Mouse (Mus musculus) neutrophil, adult 59 days (primary cell): ENCODE measurements around the gene AC109138.7. TPM values are rescaled to one million over a fixed set of nuclear protein-coding genes. Genes with fewer than 3 reads are reported as not detected.

ENCODE experiments used
- total RNA-seq, 2 experiments: library from RNA; stranded (reverse); gene quantifications; 1 replicate in 1 of 2; 2 replicates in 1 of 2; pipeline ENCODE4 v1.2.4; 2023

AC109138.7 gene
- not detected for total RNA-seq

GRCm38 (mm10) chr19:4214071-4214770 lies at the start of gene AC109138.7, which contains the start of gene Clcf1:
Gene AC109138.7 (plus strand): TSS chr19:4214357.
Gene Clcf1 (plus strand): TSS chr19:4214238.

GRCm38 (mm10) chr19:4175368-4175947 lies 38.7 kb upstream of the AC109138.7 start, which contains the start of gene Carns1:
Gene Carns1 (minus strand): TSS chr19:4175479.

GRCm38 (mm10) chr19:4190831-4191334 lies 23.3 kb upstream of the AC109138.7 start, which contains the start of gene Tbc1d10c:
Gene Tbc1d10c (minus strand): TSS chr19:4191284.

GRCm38 (mm10) chr19:4191528-4192250 lies 22.5 kb upstream of the AC109138.7 start, which contains the start of gene Ppp1ca:
Gene Ppp1ca (plus strand): TSS chr19:4192065.

GRCm38 (mm10) chr19:4201291-4201909 lies 12.8 kb upstream of the AC109138.7 start, which contains the start of gene Rad9a:
Gene Rad9a (minus strand): TSS chr19:4201662.

GRCm38 (mm10) chr19:4231253-4232185 lies 17.4 kb downstream of the AC109138.7 start, which contains the start of gene Pold4:
Gene Pold4 (plus strand): TSS chr19:4231899.

GRCm38 (mm10) chr19:4268566-4269361 lies 54.6 kb downstream of the AC109138.7 start, which contains the start of gene Ssh3:
Gene Ssh3 (minus strand): TSS chr19:4269180.

Other genes with a start within 250 kb of the AC109138.7 start
- gene Aldh3b2, start 242.0 kb upstream of the AC109138.7 start, total RNA-seq = 10 to 100 TPM; 12.6 to 14.7 TPM
- under 1 TPM; 0.53 to 0.88 TPM for gene Acy3, start 227.8 kb upstream of the AC109138.7 start, total RNA-seq
- not detected for gene Tbx10, start 221.6 kb upstream of the AC109138.7 start, total RNA-seq
- gene Nudt8, start 213.8 kb upstream of the AC109138.7 start, total RNA-seq = 1 to 10 TPM; 4.7 to 4.8 TPM
- 1 to 10 TPM in 1 of 2 experiments, under 1 TPM in 1; 0.33 to 1.0 TPM for gene Gm49405, start 213.7 kb upstream of the AC109138.7 start, total RNA-seq
- under 1 TPM; 0.57 to 0.73 TPM for gene Doc2g, start 211.0 kb upstream of the AC109138.7 start, total RNA-seq
- 10 to 100 TPM; 68.4 to 70.8 TPM for gene Ndufv1, start 201.6 kb upstream of the AC109138.7 start, total RNA-seq
- 10 to 100 TPM; 63.6 to 65.3 TPM for gene Gstp1, start 176.4 kb upstream of the AC109138.7 start, total RNA-seq
- 1 to 10 TPM; 8.2 to 9.4 TPM for gene Gstp2, start 168.3 kb upstream of the AC109138.7 start, total RNA-seq
- gene Gstp3, start 154.8 kb upstream of the AC109138.7 start, total RNA-seq = 1 to 10 TPM; 6.6 to 7.7 TPM
- gene Cabp2, start 132.8 kb upstream of the AC109138.7 start, total RNA-seq = not detected
- 100 to 1,000 TPM; 228 to 257 TPM for gene Cdk2ap2, start 117.2 kb upstream of the AC109138.7 start, total RNA-seq
- gene Pitpnm1, start 114.4 kb upstream of the AC109138.7 start, total RNA-seq = 100 to 1,000 TPM; 185 to 192 TPM
- gene Aip, start 88.5 kb upstream of the AC109138.7 start, total RNA-seq = 100 to 1,000 TPM; 108 TPM
- under 1 TPM in 1 of 2 experiments, not detected in 1; 0.13 TPM for gene Gpr152, start 74.6 kb upstream of the AC109138.7 start, total RNA-seq
- under 1 TPM; 0.67 to 0.82 TPM for gene Cabp4, start 70.3 kb upstream of the AC109138.7 start, total RNA-seq
- 100 to 1,000 TPM; 188 to 219 TPM for gene Coro1b, start 65.7 kb upstream of the AC109138.7 start, total RNA-seq
- gene Ptprcap, start 60.8 kb upstream of the AC109138.7 start, total RNA-seq = 10 to 100 TPM; 13.8 to 18.6 TPM
- 10 to 100 TPM; 34.4 to 42.3 TPM for gene Rps6kb2, start 51.0 kb upstream of the AC109138.7 start, total RNA-seq
- 10 to 100 TPM; 34.4 to 34.6 TPM for gene Carns1, start 38.9 kb upstream of the AC109138.7 start, total RNA-seq
- gene Tbc1d10c, start 23.1 kb upstream of the AC109138.7 start, total RNA-seq = 100 to 1,000 TPM; 126 to 134 TPM
- 100 to 1,000 TPM; 433 to 455 TPM for gene Ppp1ca, start 22.3 kb upstream of the AC109138.7 start, total RNA-seq
- 10 to 100 TPM; 28.4 to 29.8 TPM for gene Rad9a, start 12.7 kb upstream of the AC109138.7 start, total RNA-seq
- 1 to 10 TPM; 2.5 to 4.2 TPM for gene Clcf1, start 119 bp upstream of the AC109138.7 start, total RNA-seq
- gene Pold4, start 17.5 kb downstream of the AC109138.7 start, total RNA-seq = 10 to 100 TPM; 53.1 to 57.3 TPM
- 10 to 100 TPM; 28.7 to 35.5 TPM for gene Ssh3, start 54.8 kb downstream of the AC109138.7 start, total RNA-seq
- 10 to 100 TPM; 33.9 to 37.4 TPM for gene Ankrd13d, start 68.8 kb downstream of the AC109138.7 start, total RNA-seq
- 100 to 1,000 TPM; 428 to 445 TPM for gene Grk2, start 91.9 kb downstream of the AC109138.7 start, total RNA-seq
- gene Kdm2a, start 183.9 kb downstream of the AC109138.7 start, total RNA-seq = 100 to 1,000 TPM in 1 of 2 experiments, 10 to 100 TPM in 1; 98.8 to 114 TPM
- not detected for gene Rhod, start 225.1 kb downstream of the AC109138.7 start, total RNA-seq